Mouse (Mus musculus) layer of hippocampus, adult 9-11 months (tissue): ENCODE measurements around the gene Vmn1r89.

Source experiments
- DNase-seq: peaks from one replicate; pipeline ENCODE4 v3.0.0; 2022

The Vmn1r89 gene

DNA sequence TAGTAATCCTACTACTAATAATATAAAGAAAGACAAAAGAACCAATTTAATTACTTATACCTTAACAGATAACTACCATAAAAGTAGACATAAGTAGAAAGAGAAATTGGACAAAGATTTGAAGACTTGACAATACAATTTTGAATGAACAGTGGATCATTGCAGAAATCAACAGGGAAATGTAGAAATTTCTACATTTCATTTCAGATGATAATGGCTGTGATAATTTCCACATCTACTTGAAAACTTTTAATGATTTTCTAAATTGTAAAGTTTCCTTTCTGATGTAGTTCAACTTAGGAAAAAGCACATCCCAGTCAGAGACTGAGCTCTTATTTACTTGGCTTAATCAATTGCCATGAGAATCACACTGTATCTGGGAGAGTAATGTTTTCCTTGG is at the start of gene Vmn1r89:
Gene Vmn1r89, plus strand, starts transcription at position 301 of the 400 bp plus-strand sequence.
- no peak for DNase-seq

DNA sequence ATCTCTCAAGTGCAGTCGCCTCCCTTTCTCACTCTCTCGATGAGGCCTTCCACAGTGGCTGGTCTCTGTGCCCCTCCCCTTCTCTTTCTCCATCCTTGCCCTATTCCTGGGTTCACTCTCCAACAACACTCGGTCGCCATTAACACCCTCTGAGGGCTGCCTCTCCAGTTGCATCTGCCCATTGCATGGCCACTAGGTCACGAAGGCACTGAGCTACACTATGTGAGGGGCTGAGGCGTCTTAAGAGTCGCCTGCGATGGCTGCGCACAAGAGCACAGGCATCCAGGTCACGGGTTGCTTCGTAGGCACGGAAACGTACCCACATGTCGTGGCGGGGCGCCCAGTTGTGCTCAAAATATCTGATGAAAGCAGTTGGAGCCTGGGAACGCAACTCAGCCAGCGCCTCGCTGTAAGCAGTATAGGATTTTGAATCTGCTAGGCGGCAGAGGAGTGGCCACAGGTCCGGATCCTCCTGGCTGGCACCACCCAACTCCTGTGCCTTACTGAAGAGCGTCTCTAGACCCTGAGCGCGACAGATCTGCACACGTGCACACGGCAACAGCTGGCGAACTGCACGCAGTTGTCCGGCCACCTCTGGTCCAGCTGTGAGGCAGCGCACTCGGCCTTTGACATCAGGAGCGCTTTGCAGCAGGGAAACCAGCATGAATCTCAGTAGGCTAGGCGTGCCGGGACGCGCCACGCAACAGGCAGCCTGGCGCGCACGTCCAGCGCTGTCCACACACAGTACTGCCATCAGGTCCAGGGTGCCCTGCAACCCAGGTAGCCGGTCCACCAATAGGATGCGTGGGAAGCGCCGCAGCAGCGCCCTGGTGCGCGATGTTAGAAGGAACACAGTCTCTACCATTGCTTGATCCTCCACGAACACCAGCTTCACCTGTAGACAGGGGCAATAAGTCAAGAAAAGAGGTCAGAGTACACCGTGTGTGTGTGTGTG is 48.2 kb downstream of the Vmn1r89 start:
- DNase-seq = no peak

DNA sequence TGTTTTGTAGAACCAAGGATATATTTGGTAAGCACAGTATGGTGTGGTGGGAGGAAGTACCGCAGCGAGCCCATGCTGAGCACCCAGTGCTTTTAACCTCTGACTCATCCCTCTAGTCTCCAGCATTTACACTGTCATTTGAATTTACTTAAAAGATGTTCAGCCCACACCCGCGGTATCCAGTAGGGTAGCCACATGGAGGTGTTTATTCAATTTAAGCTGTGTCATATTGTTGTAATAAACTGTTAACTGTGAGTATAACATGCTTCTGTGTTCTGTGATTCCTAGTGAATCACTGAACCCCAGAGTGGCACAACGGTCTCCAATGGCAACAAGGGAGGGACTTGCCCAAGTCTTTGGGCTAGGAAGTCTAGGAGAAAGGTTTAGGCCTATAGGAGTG is 51.0 kb downstream of the Vmn1r89 start:
- no peak for DNase-seq

DNA sequence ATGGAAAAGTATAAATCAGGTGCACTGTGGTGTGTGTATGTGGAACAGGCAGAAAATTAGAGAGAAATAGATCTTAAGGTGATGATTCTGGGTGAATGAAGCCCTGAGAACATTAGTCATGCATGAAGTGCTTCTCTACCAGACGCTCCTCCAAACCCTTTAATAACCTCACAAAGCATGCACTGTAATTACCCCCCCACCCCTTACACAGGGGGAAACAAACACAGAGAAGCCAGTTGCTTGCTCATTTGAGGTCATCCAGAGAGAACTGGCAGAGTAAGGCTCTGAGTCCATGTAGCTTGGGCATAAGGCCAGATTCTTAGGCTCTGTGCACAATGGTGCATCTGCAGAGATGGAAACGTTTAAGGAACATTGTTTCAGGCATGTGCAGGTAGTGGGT is 51.6 kb downstream of the Vmn1r89 start:
- no peak for DNase-seq

DNA sequence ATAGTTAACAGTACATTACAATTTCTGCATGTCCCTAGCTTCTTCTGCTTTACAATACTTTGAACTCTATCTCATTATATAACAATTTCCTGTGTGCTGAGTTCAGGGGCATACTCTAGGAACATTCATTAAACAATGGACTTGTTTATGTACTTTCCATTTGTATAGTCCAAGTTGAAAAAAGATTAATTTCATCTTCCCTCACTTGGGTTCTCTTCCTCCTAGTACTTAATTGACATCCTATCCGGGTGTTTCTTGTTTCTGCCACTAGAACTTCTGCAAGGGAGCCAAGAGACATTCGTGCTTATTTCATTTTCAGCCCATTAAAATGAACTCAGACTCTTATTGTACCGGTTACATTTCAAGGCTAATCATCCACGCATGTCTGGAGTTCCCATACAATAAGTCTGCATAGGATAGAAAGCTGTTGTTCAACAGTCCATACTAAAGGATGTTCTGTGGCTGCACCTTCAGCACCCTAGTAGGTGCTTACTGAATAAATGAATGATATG is 56.0 kb downstream of the Vmn1r89 start:
- no peak for DNase-seq

DNA sequence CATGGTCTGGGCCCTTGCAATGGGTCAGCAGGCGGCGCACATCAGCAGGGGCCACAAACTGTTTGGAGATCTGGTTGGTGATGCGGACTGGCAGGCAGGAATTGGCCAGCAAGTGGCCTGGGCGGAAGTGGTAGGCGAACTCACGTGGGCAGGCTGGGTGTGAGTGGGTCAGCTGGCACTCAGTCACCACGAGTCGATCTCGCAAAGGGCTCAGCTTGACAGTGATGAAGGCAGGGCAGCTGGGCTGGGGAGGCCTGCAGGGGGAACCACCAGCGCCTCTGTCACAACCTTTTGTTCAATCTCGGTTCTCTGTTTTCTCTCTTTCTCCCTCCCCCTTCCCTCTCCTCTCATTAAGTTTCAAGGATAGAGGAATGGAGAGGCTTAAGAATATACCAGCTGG is 56.6 kb downstream of the Vmn1r89 start:
- DNase-seq = no peak
